Comparison of ENCODE assay signal across 8 mouse cellular contexts in the genomic region with DNA sequence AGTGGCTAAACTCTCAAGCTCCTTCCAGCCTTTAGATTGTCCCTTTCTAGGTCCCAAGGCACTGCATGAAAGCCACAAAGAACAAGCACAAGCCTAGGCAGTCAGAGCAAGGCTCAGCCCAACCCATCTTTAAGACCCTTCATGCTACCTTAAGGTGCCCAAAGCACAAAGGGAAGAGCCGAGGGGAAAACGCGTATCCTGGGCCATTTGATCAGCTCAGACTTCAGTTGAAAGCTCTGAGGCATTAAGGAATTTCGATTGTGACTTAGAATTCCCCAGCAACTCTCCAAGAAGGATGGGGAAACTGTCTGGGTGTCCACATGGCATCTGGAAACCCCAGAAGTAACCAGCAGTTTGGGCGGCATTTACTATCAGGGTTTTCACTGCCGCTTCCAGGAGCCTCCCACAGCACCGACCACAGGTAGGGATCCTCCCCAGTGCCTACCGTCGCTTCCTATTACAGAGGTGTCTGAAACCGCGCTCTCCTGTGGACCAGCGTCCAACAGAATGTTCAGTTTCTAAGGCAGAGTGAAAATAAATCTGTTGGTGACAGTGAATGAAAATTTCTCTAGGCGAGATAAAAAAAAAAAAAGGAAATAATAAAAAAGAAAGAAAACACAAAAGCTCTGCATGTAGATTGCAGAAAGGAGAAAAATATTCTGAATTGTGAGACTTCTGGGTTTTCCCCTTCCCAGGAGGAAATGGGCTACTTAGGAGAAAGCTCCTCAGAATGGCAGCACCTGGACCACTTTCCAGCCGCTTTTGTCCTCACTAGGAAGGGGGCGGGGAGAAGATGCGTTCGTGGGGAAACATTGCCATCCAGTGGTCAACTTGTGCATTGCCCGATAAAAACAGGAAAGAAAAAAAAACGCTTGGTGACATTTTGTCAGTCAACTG.
DNase-seq lines count a peak whose midpoint lies in the region; ATAC-seq and TF ChIP-seq lines count a peak whose summit lies in the region.

No protein-coding gene starts in this region.

- WGBS in intestine, embryonic 14.5 days = 7% methylated on average over 19 of the region's 19 CpGs
- 3% methylated on average over 19 of the region's 19 CpGs for WGBS in midbrain, embryonic 14.5 days

- intact Hi-C loops in gastrocnemius, adult 2 months (cut with DNase I) = loop anchor here (1.0 to 2.0 kb wide), 2 partner anchors 833 to 1899 kb away; no protein-coding TSS in a partner anchor
- intact Hi-C loops in left cerebral cortex, postnatal 14 days (cut with DNase I) = loop anchor here (1.0 to 5.0 kb wide), 3 partner anchors 835 to 1899 kb away; partner anchors contain the start of gene Sox11

- H3K4me1 ChIP-seq in intestine, embryonic 14.5 days (replicated peaks; ENCODE audit: control insufficient read depth, insufficient read depth, low read length) = no peaks in the 10 kb centered on the region
- peaks cover 8% of the 10 kb centered on the region; the same call in 1 of the 2 replicates for H3K4me1 ChIP-seq in midbrain, embryonic 14.5 days (ENCODE audit: control insufficient read depth, insufficient read depth, low read length)

- no peaks in the 10 kb centered on the region for H3K36me3 ChIP-seq in intestine, embryonic 14.5 days (ENCODE audit: control insufficient read depth, insufficient read depth, low read length)
- no peaks in the 10 kb centered on the region for H3K36me3 ChIP-seq in midbrain, embryonic 14.5 days (ENCODE audit: control insufficient read depth, insufficient read depth, low read length)

- no peak overlapping the region for H3K27ac ChIP-seq in gastrocnemius, adult 2 months
- H3K27ac ChIP-seq in intestine, embryonic 14.5 days (ENCODE audit: low read depth) = peak overlapping the region; percentile 29; the same call in 1 of the 2 replicates
- peak overlapping the region; percentile 93 for H3K27ac ChIP-seq in midbrain, embryonic 14.5 days (replicated peaks; ENCODE audit: low read depth, low read length)

- H3K9ac ChIP-seq in intestine, embryonic 14.5 days (ENCODE audit: low read length) = no peak overlapping the region
- peak overlapping the region; percentile 57 for H3K9ac ChIP-seq in midbrain, embryonic 14.5 days (replicated peaks; ENCODE audit: low read length)

- peaks cover 5% of the 10 kb centered on the region; the same call in 1 of the 2 replicates for H3K9me3 ChIP-seq in intestine, embryonic 14.5 days (ENCODE audit: control insufficient read depth, low read length)
- H3K9me3 ChIP-seq in midbrain, embryonic 14.5 days (ENCODE audit: control insufficient read depth, low read length) = no peaks in the 10 kb centered on the region; the same call in 1 of the 2 replicates

- DNase-seq in CD4-positive, CD25-positive, alpha-beta regulatory T cell, adult 2 months (ENCODE audit: low read depth, low spot score) = peak; percentile 5
- peak; percentile 51 to 71 for DNase-seq in cerebellum, postnatal 36 days
- peak; percentile 42 for DNase-seq in gastrocnemius, adult 2 months
- DNase-seq in intestine, embryonic 14.5 days (ENCODE audit: low spot score) = peak; percentile 94
- DNase-seq in left cerebral cortex, postnatal 14 days (ENCODE audit: low spot score in 2 of 2) = peak; percentile 62 to 81
- DNase-seq in midbrain, embryonic 14.5 days = peak; percentile 94
- peak; percentile 60 for DNase-seq in telencephalon, adult 2 months (ENCODE audit: low read depth, low spot score)

- H3K27me3 ChIP-seq in intestine, embryonic 14.5 days (replicated peaks; ENCODE audit: control insufficient read depth, insufficient read depth, low read length) = no peaks in the 10 kb centered on the region
- no peaks in the 10 kb centered on the region for H3K27me3 ChIP-seq in midbrain, embryonic 14.5 days (ENCODE audit: control insufficient read depth, insufficient read depth, low read length)

- TF ChIP-seq CTCF in gastrocnemius, adult 2 months (IDR thresholded peaks at IDR 0.05) = peak; percentile 80

- H3K4me3 ChIP-seq in gastrocnemius, adult 2 months = peak overlapping the region; percentile 30; the same call in 1 of the 2 replicates
- H3K4me3 ChIP-seq in intestine, embryonic 14.5 days (ENCODE audit: low read depth, low read length) = peak overlapping the region; percentile 23
- H3K4me3 ChIP-seq in midbrain, embryonic 14.5 days (replicated peaks; ENCODE audit: low read depth, low read length) = peak overlapping the region; percentile 37

- peak overlapping the region; percentile 51 for H3K4me2 ChIP-seq in intestine, embryonic 14.5 days (ENCODE audit: low read length)
- H3K4me2 ChIP-seq in midbrain, embryonic 14.5 days (ENCODE audit: low read length) = peak overlapping the region; percentile 62

- no peak for ATAC-seq in CD4-positive, CD25-positive, alpha-beta regulatory T cell, adult 4 months
- no peak for ATAC-seq in intestine, embryonic 14.5 days (replicated peaks; ENCODE audit: low FRiP score, low TSS enrichment, low read depth)
- peak; percentile 69; the same call in 1 of the 2 replicates for ATAC-seq in midbrain, embryonic 14.5 days (ENCODE audit: low FRiP score, low TSS enrichment)

Comparison
In these comparisons a context has a peak if more than half of its experiments do, and no peak if none do; other contexts are left out.
1. DNase-seq: peak in every context shown above with its lines; median percentile 94 in intestine, embryonic 14.5 days; 94 in midbrain, embryonic 14.5 days; 72 in left cerebral cortex, postnatal 14 days; 61 in cerebellum, postnatal 36 days; 60 in telencephalon, adult 2 months; 42 in gastrocnemius, adult 2 months; 5 in CD4-positive, CD25-positive, alpha-beta regulatory T cell, adult 2 months.